Mouse (Mus musculus) intestine, embryonic 16.5 days (tissue): ENCODE measurements at regions not wholly inside any gene's neighbourhood (a gene's known extent, or its start where the extent isn't known, plus 50 kb on each side); places are given as distances from the start of the nearest gene placed in this dataset.

ENCODE experiments used
- ATAC-seq: fragments of 200-750 bp; cut with Nextera tagmentation; 2 replicates; pipeline ENCODE4 v1.8.0; 2017; ENCODE audit warnings: moderate TSS enrichment, moderate library complexity
- H3K27ac ChIP-seq: fragments of 300-500 bp; sonication (generic); 2 replicates; pipeline ENCODE4 v1.5.1; 2014; ENCODE audit warnings: mild to moderate bottlenecking, low read length
- H3K27me3 ChIP-seq: fragments of 300-500 bp; sonication (generic); replicated peaks from 2 replicates; pipeline ENCODE4 v1.6.1; 2014; ENCODE audit warnings: low read length, control low read depth, mixed read lengths; ENCODE audit not compliant: control insufficient read depth, insufficient read depth
- H3K36me3 ChIP-seq: fragments of 300-500 bp; sonication (generic); 2 replicates; pipeline ENCODE4 v1.6.1; 2014; ENCODE audit warnings: low read length, control low read depth; ENCODE audit not compliant: control insufficient read depth, insufficient read depth
- H3K4me1 ChIP-seq: fragments of 300-500 bp; sonication (generic); 2 replicates; pipeline ENCODE4 v1.6.1; 2014; ENCODE audit warnings: low read length, control low read depth, mixed read lengths; ENCODE audit not compliant: control insufficient read depth, insufficient read depth
- H3K4me2 ChIP-seq: fragments of 300-500 bp; sonication (generic); 2 replicates; pipeline ENCODE4 v1.6.1; 2014; ENCODE audit warnings: low read depth, low read length, control low read depth
- H3K4me3 ChIP-seq: fragments of 300-500 bp; sonication (generic); 2 replicates; pipeline ENCODE4 v1.5.1; 2014; ENCODE audit warnings: mild to moderate bottlenecking, low read length
- H3K9ac ChIP-seq: fragments of 300-500 bp; sonication (generic); 2 replicates; pipeline ENCODE4 v1.6.1; 2014; ENCODE audit warnings: low read depth, low read length
- H3K9me3 ChIP-seq: fragments of 300-500 bp; sonication (generic); 2 replicates; pipeline ENCODE4 v1.6.1; 2016; ENCODE audit warnings: low read length, control low read depth; ENCODE audit not compliant: control insufficient read depth
- WGBS: fragments of 180-500 bp; shearing (Covaris S2); extraction: QIAGEN DNeasy Blood & Tissue Kit; methylation state at CpG from one replicate; pipeline ENCODE4 v1.1.7; 2014; 5-methylcytosine and 5-hydroxymethylcytosine counted together

DNA sequence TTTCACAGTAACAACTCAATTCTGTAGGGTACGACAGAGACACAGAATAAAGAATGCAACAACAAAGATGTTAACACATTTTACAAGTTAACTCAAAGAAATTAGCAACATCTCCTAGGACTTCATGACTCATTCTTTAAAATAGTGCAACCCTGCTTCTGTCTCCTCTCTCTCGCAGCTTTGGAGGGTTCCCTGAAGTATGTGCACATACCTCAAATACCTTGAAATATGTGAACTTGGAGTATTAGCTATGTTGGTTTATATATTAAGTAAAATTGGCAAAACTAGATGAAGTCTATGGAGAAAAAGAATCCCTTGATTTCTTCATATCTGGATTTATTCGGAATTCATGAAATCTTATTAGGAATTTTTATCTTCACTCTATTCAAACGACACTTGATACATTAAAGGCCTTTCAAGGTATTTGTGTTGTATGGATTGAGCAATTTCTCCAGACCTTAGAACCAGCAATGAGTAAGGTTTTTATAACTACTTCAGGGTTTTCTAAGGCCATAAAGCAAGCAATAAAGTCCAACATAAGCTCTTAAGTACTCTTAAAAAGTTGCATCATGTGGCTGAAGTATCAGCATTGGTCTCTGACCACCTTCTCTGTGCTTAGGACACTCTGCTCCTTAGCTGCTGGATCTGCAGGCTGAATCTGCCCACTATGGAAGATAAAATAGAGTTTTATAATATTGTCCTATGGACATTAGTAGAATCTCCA is 82.8 kb upstream of the Robo1 start:
- no peak overlapping the region for H3K4me2 ChIP-seq
- H3K4me3 ChIP-seq: no peak overlapping the region
- no peak overlapping the region for H3K9ac ChIP-seq
- no peaks in the 10 kb centered on the region for H3K4me1 ChIP-seq
- H3K9me3 ChIP-seq: no peaks in the 10 kb centered on the region
- no peaks in the 10 kb centered on the region for H3K36me3 ChIP-seq
- H3K27me3 ChIP-seq: no peaks in the 10 kb centered on the region
- no peak overlapping the region for H3K27ac ChIP-seq
- 64% methylated on average over 4 of the region's 4 CpGs for WGBS
- ATAC-seq: peak; percentile 99

DNA sequence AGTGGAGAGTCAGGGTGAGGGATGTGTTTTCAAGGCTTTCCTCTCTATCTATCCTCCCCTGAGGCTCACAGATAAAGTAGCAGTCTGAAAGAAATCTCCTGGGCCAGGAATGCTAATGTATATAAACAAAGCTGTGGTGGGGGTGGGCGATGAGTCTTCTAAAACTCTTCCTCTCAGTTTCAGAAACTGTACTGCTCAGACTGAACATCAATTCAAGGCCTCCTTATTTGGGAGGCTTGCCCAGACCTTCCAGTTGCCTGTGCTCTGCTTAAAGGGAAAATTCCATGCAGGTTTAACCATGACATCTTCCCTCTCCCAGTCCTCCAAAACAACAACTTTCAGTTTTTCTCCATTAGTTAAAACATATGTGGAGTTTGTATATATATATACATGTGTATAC is 73.7 kb upstream of the Robo1 start:
- Histone ChIP-seq H3K9ac (no peak overlapping the region), H3K4me3 (no peak overlapping the region), H3K4me2 (no peak overlapping the region), H3K27ac (no peak overlapping the region), H3K4me1 (no peaks in the 10 kb centered on the region; the same call in 1 of the 2 replicates), H3K36me3 (no peaks in the 10 kb centered on the region), H3K9me3 (no peaks in the 10 kb centered on the region), H3K27me3 (no peaks in the 10 kb centered on the region)
- WGBS: 33% methylated on average over 1 of the region's 1 CpGs
- peak; percentile 26; the same call in 1 of the 2 replicates for ATAC-seq

DNA sequence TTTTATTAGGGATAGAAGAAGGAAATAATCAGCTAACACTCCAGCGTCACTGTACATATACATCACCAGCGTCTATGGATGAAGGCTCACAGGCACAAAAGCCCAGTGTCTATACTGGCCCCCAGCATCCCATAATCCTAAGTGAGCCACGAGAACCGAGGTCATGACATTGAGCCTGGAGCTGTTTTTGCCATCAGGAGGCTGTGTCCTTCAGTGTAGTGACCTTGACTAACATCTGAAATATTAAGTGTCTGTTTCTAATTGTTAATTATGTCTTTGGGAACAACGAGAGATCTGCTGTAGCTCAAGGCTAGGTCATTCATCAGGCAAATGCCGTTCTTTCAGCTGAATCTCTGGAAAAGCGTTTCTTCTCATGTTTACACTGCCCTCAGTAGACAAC is 68.5 kb upstream of the Robo1 start:
- 52% methylated on average over 7 of the region's 7 CpGs for WGBS

DNA sequence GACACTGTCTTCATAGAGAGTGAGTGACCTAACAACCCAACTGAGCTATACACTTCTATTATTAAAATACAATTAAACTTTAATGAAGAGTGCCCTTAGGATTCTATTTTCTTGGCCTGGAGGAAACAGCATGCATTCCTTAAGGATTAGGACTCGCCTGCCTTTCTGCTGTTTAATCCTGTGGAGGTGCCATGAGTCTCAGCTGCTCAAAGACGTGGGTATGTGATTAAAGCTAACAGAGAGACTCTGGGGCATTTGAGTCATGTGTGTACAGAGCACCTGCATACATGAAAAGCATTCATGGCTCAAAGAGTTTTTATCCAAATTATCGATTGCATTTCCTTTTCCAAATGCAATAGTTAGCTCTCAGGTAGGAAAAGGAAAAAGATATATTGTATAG is 51.7 kb upstream of the Robo1 start:
- Histone ChIP-seq H3K36me3 (no peaks in the 10 kb centered on the region), H3K4me3 (no peak overlapping the region), H3K27ac (no peak overlapping the region), H3K27me3 (no peaks in the 10 kb centered on the region), H3K4me2 (no peak overlapping the region), H3K4me1 (no peaks in the 10 kb centered on the region), H3K9ac (no peak overlapping the region), H3K9me3 (no peaks in the 10 kb centered on the region)
- ATAC-seq: no peak
- WGBS: 68% methylated on average over 3 of the region's 3 CpGs

More for the DNA sequence above, 68.5 kb upstream of the Robo1 start:
- H3K36me3 ChIP-seq: no peaks in the 10 kb centered on the region
- no peaks in the 10 kb centered on the region for H3K9me3 ChIP-seq
- no peak for ATAC-seq
- H3K4me2 ChIP-seq: no peak overlapping the region
- H3K4me3 ChIP-seq: no peak overlapping the region
- no peaks in the 10 kb centered on the region for H3K4me1 ChIP-seq
- no peak overlapping the region for H3K9ac ChIP-seq
- no peaks in the 10 kb centered on the region for H3K27me3 ChIP-seq
- no peak overlapping the region for H3K27ac ChIP-seq
